Mouse (Mus musculus): ENCODE results near the gene Dennd6a. TPM values are rescaled to one million over a fixed set of nuclear protein-coding genes. Genes with fewer than 3 reads are reported as not detected.

The Dennd6a gene
- polyA plus RNA-seq, 1 experiment from 2014 or later, result 26.4 TPM

DNA sequence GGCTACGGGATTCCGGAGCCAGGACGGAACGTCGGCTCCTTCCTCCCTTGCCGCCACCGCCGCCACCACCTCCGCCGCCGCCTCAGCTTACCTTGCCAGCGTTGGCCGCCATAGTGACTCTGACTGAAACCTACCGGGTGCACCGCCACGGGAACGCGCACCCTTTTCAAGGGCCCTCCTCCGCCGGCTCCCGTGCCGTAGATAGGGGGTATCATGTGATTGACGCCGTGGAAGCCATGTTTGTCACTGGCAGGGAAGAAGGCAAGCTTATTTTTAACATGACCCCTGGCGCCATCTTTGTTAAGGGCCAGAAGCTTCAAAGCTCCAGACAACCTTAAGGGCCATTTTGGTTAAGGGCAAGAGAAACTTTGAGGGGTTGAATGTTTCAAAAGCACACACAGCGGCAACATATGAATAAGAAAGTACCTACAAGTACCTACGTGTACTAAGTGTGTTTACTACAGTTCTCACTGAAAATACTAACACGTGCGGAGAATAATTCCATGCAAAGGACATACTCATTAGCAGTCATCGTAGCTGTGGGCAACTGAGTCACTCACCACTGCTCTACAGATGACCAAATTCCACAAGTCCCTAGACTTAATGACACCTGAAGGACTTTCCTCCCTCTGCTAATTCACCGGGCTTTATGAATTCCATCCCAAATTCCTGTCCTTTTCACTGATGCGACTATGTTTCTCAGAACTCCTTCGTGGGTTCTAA is 38.7 kb upstream of the Dennd6a start, which contains the start of gene Slmap:
Slmap (minus strand) TSS at position 175 of the 723 bp plus-strand sequence.
- Histone ChIP-seq H3K4me2 (ENCODE audit: low read depth, low read length) (peak within 1 kb of the TSS; percentile 94), H3K27ac (ENCODE audit: low read length) (peak within 1 kb of the TSS; percentile 79)

GRCm38 (mm10) chr14:26539241-26539640 is 34.4 kb upstream of the Dennd6a start:
- WGBS, result 67% methylated on average over 4 of the region's 4 CpGs
- Histone ChIP-seq H3K9me3 (ENCODE audit: control insufficient read depth, low read length) (no peaks in the 10 kb centered on the region), H3K27me3 (ENCODE audit: control insufficient read depth, insufficient read depth, low read depth, low read length) (no peaks in the 10 kb centered on the region), H3K4me1 (replicated peaks; ENCODE audit: control insufficient read depth, insufficient read depth, low read length) (no peaks in the 10 kb centered on the region), H3K4me3 (ENCODE audit: low read length) (no peak overlapping the region), H3K36me3 (ENCODE audit: control insufficient read depth, insufficient read depth, low read length) (no peaks in the 10 kb centered on the region), H3K9ac (ENCODE audit: low read length) (no peak overlapping the region), H3K27ac (ENCODE audit: low read length) (no peak overlapping the region), H3K4me2 (ENCODE audit: low read depth, low read length) (no peak overlapping the region)
- ATAC-seq (ENCODE audit: low read depth), result no peak

More for the DNA sequence above, 38.7 kb upstream of the Dennd6a start, which contains the start of gene Slmap:
- Histone ChIP-seq H3K27me3 (ENCODE audit: control insufficient read depth, insufficient read depth, low read depth, low read length) (no peaks in the 10 kb centered on the region), H3K9ac (ENCODE audit: low read length) (peak within 1 kb of the TSS; percentile 95), H3K36me3 (ENCODE audit: control insufficient read depth, insufficient read depth, low read length) (no peaks in the 10 kb centered on the region), H3K9me3 (ENCODE audit: control insufficient read depth, low read length) (no peaks in the 10 kb centered on the region), H3K4me1 (replicated peaks; ENCODE audit: control insufficient read depth, insufficient read depth, low read length) (peaks cover 18% of the 10 kb centered on the region), H3K4me3 (ENCODE audit: low read length) (peak within 1 kb of the TSS; percentile 96)
- WGBS, result 13% methylated on average over 30 of the region's 33 CpGs
- ATAC-seq (ENCODE audit: low read depth), result peak; percentile 96

DNA sequence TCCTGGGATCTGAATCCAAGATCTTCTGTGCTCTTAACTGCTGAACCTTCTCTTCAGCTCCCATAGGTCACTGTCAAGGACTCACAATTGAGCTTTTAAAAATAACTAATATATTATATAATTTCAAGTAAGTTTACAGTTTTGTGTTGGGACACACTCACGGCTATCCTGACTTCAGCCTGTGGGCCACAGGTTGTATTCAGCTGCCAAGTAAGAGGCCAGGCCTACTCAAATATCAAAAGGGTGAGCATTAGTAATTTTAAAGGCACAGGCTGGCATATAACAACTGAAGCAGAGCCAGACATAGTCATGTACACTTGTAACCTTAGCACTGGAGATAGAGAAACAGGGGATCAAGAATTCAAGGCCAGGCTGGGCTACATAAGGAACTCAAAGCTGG is 33.1 kb upstream of the Dennd6a start:
- no peak overlapping the region for H3K9ac ChIP-seq (ENCODE audit: low read length)
- H3K4me3 ChIP-seq (ENCODE audit: low read length), result no peak overlapping the region
- no peaks in the 10 kb centered on the region for H3K36me3 ChIP-seq (ENCODE audit: control insufficient read depth, insufficient read depth, low read length)
- no peaks in the 10 kb centered on the region for H3K4me1 ChIP-seq (replicated peaks; ENCODE audit: control insufficient read depth, insufficient read depth, low read length)
- H3K27me3 ChIP-seq (ENCODE audit: control insufficient read depth, insufficient read depth, low read depth, low read length), result no peaks in the 10 kb centered on the region
- no peak for ATAC-seq (ENCODE audit: low read depth)
- WGBS, result 58% methylated on average over 1 of the region's 1 CpGs
- H3K27ac ChIP-seq (ENCODE audit: low read length), result no peak overlapping the region
- H3K9me3 ChIP-seq (ENCODE audit: control insufficient read depth, low read length), result no peaks in the 10 kb centered on the region
- H3K4me2 ChIP-seq (ENCODE audit: low read depth, low read length), result no peak overlapping the region

DNA sequence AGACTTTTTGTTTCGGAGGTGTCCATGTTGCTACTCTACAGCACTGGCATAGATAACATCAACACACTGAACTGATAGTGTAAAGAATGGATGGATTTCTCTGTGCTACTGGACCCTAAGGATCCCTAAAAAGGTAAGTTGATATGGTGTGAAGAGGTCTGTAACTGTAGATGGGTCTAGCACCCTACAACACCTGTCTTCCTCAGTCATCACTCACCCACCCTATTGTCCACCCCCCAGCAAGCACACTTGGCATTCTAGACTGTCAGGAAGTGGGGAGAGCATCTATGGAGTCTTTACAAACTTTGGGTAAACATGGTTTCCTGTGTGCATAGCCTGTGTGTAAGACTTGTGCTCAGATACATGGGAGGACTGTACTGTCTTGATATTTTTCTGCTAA is 31.5 kb upstream of the Dennd6a start:
- Histone ChIP-seq H3K4me2 (ENCODE audit: low read depth, low read length) (no peak overlapping the region), H3K27ac (ENCODE audit: low read length) (no peak overlapping the region), H3K36me3 (ENCODE audit: control insufficient read depth, insufficient read depth, low read length) (no peaks in the 10 kb centered on the region), H3K4me3 (ENCODE audit: low read length) (no peak overlapping the region), H3K27me3 (ENCODE audit: control insufficient read depth, insufficient read depth, low read depth, low read length) (no peaks in the 10 kb centered on the region), H3K4me1 (replicated peaks; ENCODE audit: control insufficient read depth, insufficient read depth, low read length) (no peaks in the 10 kb centered on the region), H3K9me3 (ENCODE audit: control insufficient read depth, low read length) (no peaks in the 10 kb centered on the region), H3K9ac (ENCODE audit: low read length) (no peak overlapping the region)
- WGBS, result 89% methylated on average over 1 of the region's 1 CpGs
- no peak for ATAC-seq (ENCODE audit: low read depth)

GRCm38 (mm10) chr14:26547516-26548488 is 25.9 kb upstream of the Dennd6a start:
- Histone ChIP-seq H3K4me1 (replicated peaks; ENCODE audit: control insufficient read depth, insufficient read depth, low read length) (no peaks in the 10 kb centered on the region), H3K27ac (ENCODE audit: low read length) (no peak overlapping the region), H3K4me3 (ENCODE audit: low read length) (no peak overlapping the region), H3K9me3 (ENCODE audit: control insufficient read depth, low read length) (no peaks in the 10 kb centered on the region), H3K9ac (ENCODE audit: low read length) (no peak overlapping the region), H3K27me3 (ENCODE audit: control insufficient read depth, insufficient read depth, low read depth, low read length) (no peaks in the 10 kb centered on the region), H3K36me3 (ENCODE audit: control insufficient read depth, insufficient read depth, low read length) (no peaks in the 10 kb centered on the region), H3K4me2 (ENCODE audit: low read depth, low read length) (no peak overlapping the region)
- no peak for ATAC-seq (ENCODE audit: low read depth)
- WGBS, result 72% methylated on average over 10 of the region's 10 CpGs

DNA sequence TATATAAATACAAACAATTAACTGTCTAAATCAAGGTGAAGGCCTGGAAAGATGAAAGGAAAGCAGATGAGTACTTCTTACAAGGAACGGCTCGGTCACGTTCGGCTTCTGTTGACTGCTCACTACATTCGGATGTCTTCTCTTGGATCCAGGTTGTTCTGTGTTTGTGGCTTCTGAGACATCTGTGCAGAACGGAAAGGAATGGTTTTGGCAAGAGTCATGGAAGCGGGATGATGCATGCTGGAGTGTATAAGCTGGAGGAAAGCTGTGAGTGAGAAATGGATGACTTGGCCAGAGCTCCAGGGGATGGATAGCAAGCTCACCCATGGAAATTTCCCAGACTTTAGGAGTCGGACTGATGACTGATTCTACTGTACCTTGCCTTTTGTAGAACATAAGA is 22.9 kb upstream of the Dennd6a start:
- no peaks in the 10 kb centered on the region for H3K36me3 ChIP-seq (ENCODE audit: control insufficient read depth, insufficient read depth, low read length)
- no peak overlapping the region for H3K9ac ChIP-seq (ENCODE audit: low read length)
- no peak overlapping the region for H3K4me2 ChIP-seq (ENCODE audit: low read depth, low read length)
- 88% methylated on average over 8 of the region's 8 CpGs for WGBS
- ATAC-seq (ENCODE audit: low read depth), result no peak
- no peak overlapping the region for H3K27ac ChIP-seq (ENCODE audit: low read length)
- H3K4me3 ChIP-seq (ENCODE audit: low read length), result no peak overlapping the region
- no peaks in the 10 kb centered on the region for H3K9me3 ChIP-seq (ENCODE audit: control insufficient read depth, low read length)
- no peaks in the 10 kb centered on the region for H3K27me3 ChIP-seq (ENCODE audit: control insufficient read depth, insufficient read depth, low read depth, low read length)
- H3K4me1 ChIP-seq (replicated peaks; ENCODE audit: control insufficient read depth, insufficient read depth, low read length), result no peaks in the 10 kb centered on the region

- WGBS, result 68% methylated on average over 2 of the region's 2 CpGs
- H3K27me3 ChIP-seq (ENCODE audit: control insufficient read depth, insufficient read depth, low read depth, low read length), result no peaks in the 10 kb centered on the region
- H3K9me3 ChIP-seq (ENCODE audit: control insufficient read depth, low read length), result no peaks in the 10 kb centered on the region
- H3K27ac ChIP-seq (ENCODE audit: low read length), result no peak overlapping the region
- H3K4me1 ChIP-seq (replicated peaks; ENCODE audit: control insufficient read depth, insufficient read depth, low read length), result peaks cover 2% of the 10 kb centered on the region; the same call in 1 of the 2 replicates
- H3K4me2 ChIP-seq (ENCODE audit: low read depth, low read length), result no peak overlapping the region
- H3K36me3 ChIP-seq (ENCODE audit: control insufficient read depth, insufficient read depth, low read length), result no peaks in the 10 kb centered on the region
- H3K9ac ChIP-seq (ENCODE audit: low read length), result no peak overlapping the region
- H3K4me3 ChIP-seq (ENCODE audit: low read length), result no peak overlapping the region
- no peak for ATAC-seq (ENCODE audit: low read depth)
Observed at GRCm38 (mm10) chr14:26552441-26552840, 21.2 kb upstream of the Dennd6a start.

- H3K9me3 ChIP-seq (ENCODE audit: control insufficient read depth, low read length), result no peaks in the 10 kb centered on the region
- 66% methylated on average over 3 of the region's 3 CpGs for WGBS
- H3K27me3 ChIP-seq (ENCODE audit: control insufficient read depth, insufficient read depth, low read depth, low read length), result no peaks in the 10 kb centered on the region
Observed at GRCm38 (mm10) chr14:26552853-26553252, 20.8 kb upstream of the Dennd6a start.

DNA sequence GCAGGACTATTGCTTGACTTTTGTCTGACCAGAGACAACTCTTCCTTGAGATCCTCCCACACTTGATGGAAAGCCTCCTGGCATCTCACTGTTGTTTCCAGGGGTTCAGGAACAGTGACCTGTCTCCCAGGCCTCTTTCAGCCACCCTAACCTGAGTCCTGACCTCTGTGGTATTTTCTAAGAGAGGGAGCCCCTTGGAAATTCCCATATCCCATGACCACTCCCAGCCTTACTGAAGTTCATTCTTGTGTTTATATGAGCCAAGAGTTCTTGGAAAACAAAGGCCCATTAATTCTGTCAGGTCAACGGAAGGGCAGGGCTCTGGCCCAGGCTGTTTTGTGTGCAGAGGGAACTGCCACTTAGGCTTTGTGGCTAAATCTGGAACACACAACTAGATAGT is 16.1 kb upstream of the Dennd6a start:
- Histone ChIP-seq H3K27me3 (ENCODE audit: control insufficient read depth, insufficient read depth, low read depth, low read length) (no peaks in the 10 kb centered on the region), H3K4me3 (ENCODE audit: low read length) (no peak overlapping the region), H3K4me2 (ENCODE audit: low read depth, low read length) (no peak overlapping the region), H3K4me1 (replicated peaks; ENCODE audit: control insufficient read depth, insufficient read depth, low read length) (peaks cover 6% of the 10 kb centered on the region; the same call in 1 of the 2 replicates), H3K36me3 (ENCODE audit: control insufficient read depth, insufficient read depth, low read length) (no peaks in the 10 kb centered on the region), H3K9me3 (ENCODE audit: control insufficient read depth, low read length) (no peaks in the 10 kb centered on the region), H3K9ac (ENCODE audit: low read length) (no peak overlapping the region), H3K27ac (ENCODE audit: low read length) (no peak overlapping the region)
- no peak for ATAC-seq (ENCODE audit: low read depth)
- WGBS, result 18% methylated on average over 1 of the region's 1 CpGs

More at GRCm38 (mm10) chr14:26552853-26553252, 20.8 kb upstream of the Dennd6a start:
- Histone ChIP-seq H3K36me3 (ENCODE audit: control insufficient read depth, insufficient read depth, low read length) (no peaks in the 10 kb centered on the region), H3K27ac (ENCODE audit: low read length) (no peak overlapping the region), H3K4me1 (replicated peaks; ENCODE audit: control insufficient read depth, insufficient read depth, low read length) (peaks cover 6% of the 10 kb centered on the region; the same call in 1 of the 2 replicates), H3K4me2 (ENCODE audit: low read depth, low read length) (no peak overlapping the region), H3K9ac (ENCODE audit: low read length) (no peak overlapping the region), H3K4me3 (ENCODE audit: low read length) (no peak overlapping the region)
- ATAC-seq (ENCODE audit: low read depth), result no peak

Measured in lung, embryonic 16.5 days (tissue).